In the genomic region with DNA sequence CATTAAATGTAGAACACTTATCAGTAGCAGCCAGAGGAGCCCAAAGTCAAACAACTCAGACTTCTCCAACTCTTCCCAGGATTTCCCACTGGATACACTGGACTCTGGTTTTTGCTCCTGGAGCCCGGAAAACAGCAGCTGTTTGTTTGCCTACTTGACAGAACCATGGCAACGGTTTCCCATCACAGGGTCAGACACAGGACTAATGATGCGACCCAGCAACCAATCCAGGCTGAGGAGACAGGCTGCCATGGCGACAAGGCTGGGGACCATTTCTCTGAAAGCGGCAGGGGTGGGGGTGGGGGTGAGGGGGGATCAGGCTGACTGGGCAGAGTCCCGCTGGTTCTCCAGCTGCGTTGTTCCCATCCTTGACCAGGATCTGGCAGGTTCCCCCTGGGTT, we compare ENCODE assay signal across 10 mouse cellular contexts. TPM values are rescaled to one million over a fixed set of nuclear protein-coding genes. Genes with fewer than 3 reads are reported as not detected.
A peak's percentile ranks its signal among the peaks of the same experiment; 100 is the strongest.
DNase-seq lines count a peak whose midpoint lies in the region; ATAC-seq and TF ChIP-seq lines count a peak whose summit lies in the region.
"Had no signal": no experiment of that assay in that cellular context is flagged by ENCODE, and none has a peak within 500 bp of the region (broad histone marks: within the 10 kb centered on the region; RNA-seq: fewer than 3 reads in every experiment).

No protein-coding gene starts in this region.

- DNase-seq in left cerebral cortex, adult 2 months (ENCODE audit: extremely low spot score in 1 of 2, low spot score in 2 of 2): peak in 1 of 2 experiments; percentile 43
- DNase-seq in left cerebral cortex, adult 11 months (ENCODE audit: low spot score): no peak
- peak; percentile 50 for DNase-seq in embryonic facial prominence, embryonic 14.5 days (ENCODE audit: low spot score)
- DNase-seq in hindbrain, embryonic 14.5 days (ENCODE audit: low spot score): peak; percentile 74
- no peak for DNase-seq in adrenal gland, adult 18-20 months (ENCODE audit: low spot score in 2 of 2)
- DNase-seq in ovary, postnatal 10 days (ENCODE audit: low spot score): no peak

- no peak overlapping the region for H3K4me3 ChIP-seq in left cerebral cortex, adult 2 months
- H3K4me3 ChIP-seq in embryonic facial prominence, embryonic 14.5 days (ENCODE audit: low read depth, low read length): no peak overlapping the region
- no peak overlapping the region for H3K4me3 ChIP-seq in hindbrain, embryonic 14.5 days (replicated peaks; ENCODE audit: low read length)
- no peak overlapping the region for H3K4me3 ChIP-seq in neural tube, embryonic 14.5 days (ENCODE audit: low read depth, low read length)
- H3K4me3 ChIP-seq: embryonic facial prominence, embryonic 15.5 days had no signal

- H3K4me2 ChIP-seq in embryonic facial prominence, embryonic 14.5 days (ENCODE audit: low read depth, low read length): no peak overlapping the region
- H3K4me2 ChIP-seq in hindbrain, embryonic 14.5 days (replicated peaks): peak overlapping the region; percentile 30
- peak overlapping the region; percentile 20; the same call in 1 of the 2 replicates for H3K4me2 ChIP-seq in neural tube, embryonic 14.5 days (ENCODE audit: low read depth, low read length)
- H3K4me2 ChIP-seq: embryonic facial prominence, embryonic 15.5 days had no signal

- no peaks in the 10 kb centered on the region for H3K9me3 ChIP-seq in embryonic facial prominence, embryonic 14.5 days (ENCODE audit: control insufficient read depth, low read length)
- no peaks in the 10 kb centered on the region for H3K9me3 ChIP-seq in hindbrain, embryonic 14.5 days (ENCODE audit: control insufficient read depth, low read length)
- H3K9me3 ChIP-seq in neural tube, embryonic 14.5 days (ENCODE audit: control insufficient read depth, low read length): no peaks in the 10 kb centered on the region
- H3K9me3 ChIP-seq: embryonic facial prominence, embryonic 15.5 days had no signal

- 18% methylated on average over 7 of the region's 7 CpGs for WGBS in embryonic facial prominence, embryonic 14.5 days
- WGBS in hindbrain, embryonic 14.5 days: 3% methylated on average over 7 of the region's 7 CpGs
- WGBS in neural tube, embryonic 14.5 days: 5% methylated on average over 7 of the region's 7 CpGs

- H3K4me1 ChIP-seq in embryonic facial prominence, embryonic 14.5 days (ENCODE audit: control insufficient read depth, insufficient read depth, low read length): peaks cover 5% of the 10 kb centered on the region; the same call in 1 of the 2 replicates
- H3K4me1 ChIP-seq in hindbrain, embryonic 14.5 days (replicated peaks; ENCODE audit: control insufficient read depth, insufficient read depth, low read length): peaks cover 23% of the 10 kb centered on the region
- peaks cover 22% of the 10 kb centered on the region for H3K4me1 ChIP-seq in neural tube, embryonic 14.5 days (ENCODE audit: control insufficient read depth, insufficient read depth, low read length)
- H3K4me1 ChIP-seq: embryonic facial prominence, embryonic 15.5 days had no signal

- TF ChIP-seq CTCF in left cerebral cortex, adult 2 months (IDR thresholded peaks at IDR 0.05): no peak

- intact Hi-C loops in left cerebral cortex, adult 2 months (cut with DNase I): no loop called here

- H3K27ac ChIP-seq in left cerebral cortex, adult 2 months: peak overlapping the region; percentile 69
- H3K27ac ChIP-seq in embryonic facial prominence, embryonic 14.5 days (replicated peaks; ENCODE audit: low read depth, low read length): no peak overlapping the region
- H3K27ac ChIP-seq in hindbrain, embryonic 14.5 days: peak overlapping the region; percentile 88
- H3K27ac ChIP-seq in neural tube, embryonic 14.5 days (ENCODE audit: low read depth, low read length): peak overlapping the region; percentile 78
- H3K27ac ChIP-seq: embryonic facial prominence, embryonic 15.5 days had no signal

- H3K27me3 ChIP-seq in embryonic facial prominence, embryonic 14.5 days (replicated peaks; ENCODE audit: control insufficient read depth, insufficient read depth, low read length): no peaks in the 10 kb centered on the region
- no peaks in the 10 kb centered on the region for H3K27me3 ChIP-seq in hindbrain, embryonic 14.5 days (ENCODE audit: control insufficient read depth, insufficient read depth, low read length)
- H3K27me3 ChIP-seq in neural tube, embryonic 14.5 days (ENCODE audit: control insufficient read depth, insufficient read depth, low read length): no peaks in the 10 kb centered on the region
- H3K27me3 ChIP-seq: embryonic facial prominence, embryonic 15.5 days had no signal

- H3K36me3 ChIP-seq in embryonic facial prominence, embryonic 14.5 days (ENCODE audit: control insufficient read depth, insufficient read depth, low read length): no peaks in the 10 kb centered on the region
- H3K36me3 ChIP-seq in hindbrain, embryonic 14.5 days (replicated peaks; ENCODE audit: control insufficient read depth, insufficient read depth): no peaks in the 10 kb centered on the region
- no peaks in the 10 kb centered on the region for H3K36me3 ChIP-seq in neural tube, embryonic 14.5 days (ENCODE audit: control insufficient read depth, insufficient read depth, low read length)
- H3K36me3 ChIP-seq: embryonic facial prominence, embryonic 15.5 days had no signal

- H3K9ac ChIP-seq in embryonic facial prominence, embryonic 14.5 days (ENCODE audit: low read depth, low read length): no peak overlapping the region
- H3K9ac ChIP-seq in hindbrain, embryonic 14.5 days: peak overlapping the region; percentile 31; the same call in 1 of the 2 replicates
- H3K9ac ChIP-seq in neural tube, embryonic 14.5 days (replicated peaks; ENCODE audit: low read depth, low read length): 0 out of 2 replicates have a peak overlapping the region, but pooled peaks have one; percentile 3
- H3K9ac ChIP-seq: embryonic facial prominence, embryonic 15.5 days had no signal

- peak; percentile 80; the same call in 1 of the 2 replicates for ATAC-seq in embryonic facial prominence, embryonic 14.5 days (ENCODE audit: low read depth)
- ATAC-seq in hindbrain, embryonic 14.5 days (ENCODE audit: low FRiP score): peak; percentile 93
- ATAC-seq in neural tube, embryonic 14.5 days (ENCODE audit: low read depth): peak; percentile 96
- ATAC-seq in activated CD4-positive, CD25-positive, alpha-beta regulatory T cell, adult 4 months: no peak

RNA-seq across cellular contexts. Expression of a gene that starts 11.2 kb away (rescaled TPM):
- 100 to 1,000 TPM; 144 to 184 TPM for total RNA-seq in left cerebral cortex, adult 2 months (2021)
- polyA plus RNA-seq in embryonic facial prominence, embryonic 14.5 days (2014; fragmentation: Nextera tagmentation; extraction: Ambion mirVana): 6.0 and 6.9 TPM in 2 replicates
- polyA plus RNA-seq in hindbrain, embryonic 14.5 days (2014; fragmentation: Nextera tagmentation; extraction: Ambion mirVana): 232 and 253 TPM in 2 replicates
- 193 and 254 TPM in 2 replicates for polyA plus RNA-seq in neural tube, embryonic 14.5 days (2014; fragmentation: Nextera tagmentation; extraction: Ambion mirVana)
- total RNA-seq in adrenal gland, adult 18-20 months (2021): 100 to 1,000 TPM; 141 to 165 TPM
- not detected for polyA plus RNA-seq in activated CD4-positive, CD25-positive, alpha-beta regulatory T cell, adult 4 months (2017; shearing (Covaris generic))
- total RNA-seq: ES-E14 had no signal

RNA-seq across cellular contexts. Expression of a gene that starts 25.1 kb away (rescaled TPM):
- 100 to 1,000 TPM; 507 to 550 TPM for total RNA-seq in left cerebral cortex, adult 2 months (2021)
- polyA plus RNA-seq in embryonic facial prominence, embryonic 14.5 days (2014; fragmentation: Nextera tagmentation; extraction: Ambion mirVana): 2.0 and 2.9 TPM in 2 replicates
- polyA plus RNA-seq in hindbrain, embryonic 14.5 days (2014; fragmentation: Nextera tagmentation; extraction: Ambion mirVana): 26.1 and 34.8 TPM in 2 replicates
- 25.4 and 27.4 TPM in 2 replicates for polyA plus RNA-seq in neural tube, embryonic 14.5 days (2014; fragmentation: Nextera tagmentation; extraction: Ambion mirVana)
- total RNA-seq in adrenal gland, adult 18-20 months (2021): 10 to 100 TPM; 51.0 to 59.5 TPM
- polyA plus RNA-seq in activated CD4-positive, CD25-positive, alpha-beta regulatory T cell, adult 4 months (2017; shearing (Covaris generic)): under 1 TPM; 0.37 to 0.47 TPM

RNA-seq across cellular contexts. Expression of a gene that starts 28.4 kb away (rescaled TPM):
- 10 to 100 TPM; 49.4 to 53.0 TPM for total RNA-seq in left cerebral cortex, adult 2 months (2021)
- polyA plus RNA-seq in embryonic facial prominence, embryonic 14.5 days (2014; fragmentation: Nextera tagmentation; extraction: Ambion mirVana): 115 and 128 TPM in 2 replicates
- polyA plus RNA-seq in hindbrain, embryonic 14.5 days (2014; fragmentation: Nextera tagmentation; extraction: Ambion mirVana): 132 and 141 TPM in 2 replicates
- polyA plus RNA-seq in neural tube, embryonic 14.5 days (2014; fragmentation: Nextera tagmentation; extraction: Ambion mirVana): 139 and 145 TPM in 2 replicates
- total RNA-seq in adrenal gland, adult 18-20 months (2021): 10 to 100 TPM; 90.1 to 90.6 TPM
- 10 to 100 TPM; 57.0 to 64.9 TPM for polyA plus RNA-seq in activated CD4-positive, CD25-positive, alpha-beta regulatory T cell, adult 4 months (2017; shearing (Covaris generic))

RNA-seq across cellular contexts. Expression of a gene that starts 53.2 kb away (rescaled TPM):
- total RNA-seq in left cerebral cortex, adult 2 months (2021): 100 to 1,000 TPM in 1 of 2 experiments, 10 to 100 TPM in 1; 93.6 to 102 TPM
- 20.0 and 21.0 TPM in 2 replicates for polyA plus RNA-seq in embryonic facial prominence, embryonic 14.5 days (2014; fragmentation: Nextera tagmentation; extraction: Ambion mirVana)
- polyA plus RNA-seq in hindbrain, embryonic 14.5 days (2014; fragmentation: Nextera tagmentation; extraction: Ambion mirVana): 39.5 and 45.2 TPM in 2 replicates
- polyA plus RNA-seq in neural tube, embryonic 14.5 days (2014; fragmentation: Nextera tagmentation; extraction: Ambion mirVana): 35.9 and 36.9 TPM in 2 replicates
- 100 to 1,000 TPM; 118 to 204 TPM for total RNA-seq in adrenal gland, adult 18-20 months (2021)
- polyA plus RNA-seq in activated CD4-positive, CD25-positive, alpha-beta regulatory T cell, adult 4 months (2017; shearing (Covaris generic)): 1 to 10 TPM; 5.9 to 7.1 TPM

RNA-seq across cellular contexts. Expression of a gene that starts 57.5 kb away (rescaled TPM):
- not detected for total RNA-seq in left cerebral cortex, adult 2 months (2021)
- not detected in 2 replicates for polyA plus RNA-seq in embryonic facial prominence, embryonic 14.5 days (2014; fragmentation: Nextera tagmentation; extraction: Ambion mirVana)
- polyA plus RNA-seq in hindbrain, embryonic 14.5 days (2014; fragmentation: Nextera tagmentation; extraction: Ambion mirVana): not detected in 2 replicates
- not detected in 2 replicates for polyA plus RNA-seq in neural tube, embryonic 14.5 days (2014; fragmentation: Nextera tagmentation; extraction: Ambion mirVana)
- total RNA-seq in adrenal gland, adult 18-20 months (2021): not detected
- polyA plus RNA-seq in activated CD4-positive, CD25-positive, alpha-beta regulatory T cell, adult 4 months (2017; shearing (Covaris generic)): not detected
- total RNA-seq: ES-E14 had no signal
- polyA plus RNA-seq: embryonic facial prominence, embryonic 15.5 days had no signal

Comparison
In these comparisons a context has a peak if more than half of its experiments do, and no peak if none do; other contexts are left out.
1. DNase-seq: peak in embryonic facial prominence, embryonic 14.5 days (single experiment) and hindbrain, embryonic 14.5 days (single experiment); none in left cerebral cortex, adult 11 months (single experiment), adrenal gland, adult 18-20 months (0 of 2) and ovary, postnatal 10 days (single experiment).
2. RNA of a gene that starts 11.2 kb away (polyA plus RNA-seq): 193 to 254 TPM in neural tube, embryonic 14.5 days and 232 to 253 TPM in hindbrain, embryonic 14.5 days; 6.0 to 6.9 TPM in embryonic facial prominence, embryonic 14.5 days and not detected in activated CD4-positive, CD25-positive, alpha-beta regulatory T cell, adult 4 months; every median in the first group is over 10 times any median in the second.